Mouse (Mus musculus): ENCODE data around the gene Rasgef1a.

GRCm38 (mm10) chr6:118070321-118071012 is 59.2 kb downstream of the Rasgef1a start:
- TF ChIP-seq CTCF (IDR thresholded peaks at IDR 0.05; ENCODE audit: low read depth) (no peak), EP300 (optimal IDR thresholded peaks at IDR 0.05) (no peak)
